Mouse (Mus musculus) E14TG2a.4 (cell line): ENCODE measurements at regions not wholly inside any gene's neighbourhood (a gene's known extent, or its start where the extent isn't known, plus 50 kb on each side); places are given as distances from the start of the nearest gene placed in this dataset.

Source experiments
- H3K27me3 ChIP-seq: 2 replicates; pipeline ENCODE4 v1.6.1; 2014; ENCODE audit warnings: low read length, control low read depth; ENCODE audit not compliant: insufficient read depth
- H3K36me3 ChIP-seq: 2 replicates; pipeline ENCODE4 v1.6.1; 2014; ENCODE audit warnings: low read length, control low read depth; ENCODE audit not compliant: insufficient read depth
- H3K4me1 ChIP-seq: replicated peaks from 2 replicates; pipeline ENCODE4 v1.6.1; 2014; ENCODE audit warnings: low read depth, low read length, control low read depth
- H3K4me3 ChIP-seq: replicated peaks from 2 replicates; pipeline ENCODE4 v1.5.1; 2014; ENCODE audit warnings: mild to moderate bottlenecking, low read length
- H3K9me3 ChIP-seq: 2 replicates; pipeline ENCODE4 v1.6.1; 2014; ENCODE audit warnings: low read length, control low read depth
- CTCF ChIP-seq: conservative IDR thresholded peaks from 2 replicates; pipeline ENCODE4 v1.5.1; 2014; ENCODE audit warnings: low read length
- NANOG ChIP-seq: IDR thresholded peaks from 2 replicates; pipeline ENCODE4 v1.6.1; 2014; ENCODE audit warnings: borderline replicate concordance, low read length, mixed read lengths
- POU5F1 ChIP-seq: IDR thresholded peaks from 2 replicates; pipeline ENCODE4 v1.6.1; 2014; ENCODE audit warnings: low read length, borderline replicate concordance

DNA sequence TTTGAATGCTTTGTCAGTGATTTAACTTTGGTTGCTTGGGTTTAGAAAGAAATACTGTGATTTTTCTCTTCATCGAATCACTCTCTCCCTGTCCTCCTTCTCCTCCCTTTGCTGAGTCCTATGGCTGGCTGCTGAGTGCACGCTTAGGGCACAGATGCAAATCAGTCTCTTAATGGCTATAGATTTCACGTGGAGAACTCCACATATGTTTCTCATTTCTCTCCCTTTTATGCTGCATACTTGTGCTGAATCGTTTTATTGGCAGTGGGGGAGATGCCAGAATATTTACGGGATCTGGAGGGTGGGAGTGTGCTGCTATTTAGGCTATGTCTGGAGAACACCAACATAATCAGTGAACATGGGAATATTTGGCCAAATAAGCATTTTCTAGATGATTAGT, 118.8 kb upstream of the Rnd3 start:
- no peaks in the 10 kb centered on the region for H3K4me1 ChIP-seq
- H3K4me3 ChIP-seq = no peak overlapping the region
- no peaks in the 10 kb centered on the region for H3K9me3 ChIP-seq
- TF ChIP-seq CTCF (no peak), NANOG (no peak), POU5F1 (no peak)
- H3K27me3 ChIP-seq = no peaks in the 10 kb centered on the region
- no peaks in the 10 kb centered on the region for H3K36me3 ChIP-seq

DNA sequence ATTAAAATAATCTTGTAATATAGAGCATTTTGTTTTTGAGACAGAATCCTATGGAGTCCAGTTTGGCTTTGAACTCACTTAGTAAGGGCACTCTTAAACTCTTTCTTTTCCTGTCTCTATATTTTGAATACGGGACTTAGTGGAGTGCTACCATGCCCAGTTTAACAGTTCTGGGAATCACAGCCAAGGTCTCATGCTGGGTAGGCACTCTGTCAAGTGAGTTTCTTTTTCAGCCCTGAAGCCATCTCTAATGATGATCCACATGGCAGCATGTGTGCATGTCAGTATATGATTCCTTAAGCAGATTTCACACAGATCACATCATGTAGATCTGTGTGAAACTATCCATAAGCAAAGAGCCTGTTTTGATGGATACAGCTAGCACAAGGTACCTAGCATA, 113.6 kb upstream of the Rnd3 start:
- Histone ChIP-seq H3K36me3 (no peaks in the 10 kb centered on the region), H3K9me3 (no peaks in the 10 kb centered on the region), H3K4me1 (no peaks in the 10 kb centered on the region), H3K4me3 (no peak overlapping the region), H3K27me3 (no peaks in the 10 kb centered on the region)
- TF ChIP-seq NANOG (no peak), POU5F1 (no peak), CTCF (no peak)

DNA sequence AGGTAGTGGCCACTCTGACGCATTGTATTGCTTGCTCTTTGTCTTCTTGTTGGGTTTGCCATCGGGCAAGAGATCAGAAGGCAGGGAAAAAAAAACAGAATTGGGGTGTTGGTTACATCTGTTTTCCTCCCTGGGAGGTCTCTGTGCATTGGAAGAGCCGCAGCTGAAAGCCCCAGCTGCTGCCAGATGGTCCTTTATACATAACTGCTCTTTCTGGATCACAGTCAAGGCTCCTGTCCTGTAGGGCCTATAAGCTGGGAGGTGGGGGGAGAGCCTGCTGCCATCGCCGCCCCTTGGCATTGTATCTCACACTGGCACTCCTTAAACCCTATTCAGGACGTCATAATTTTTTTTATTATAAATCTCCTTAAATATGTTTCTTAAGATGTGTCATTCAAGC, 101.9 kb upstream of the Rnd3 start:
- Histone ChIP-seq H3K4me1 (0 out of 2 replicates have a peak, but pooled peaks cover 4% of the 10 kb centered on the region), H3K27me3 (no peaks in the 10 kb centered on the region), H3K9me3 (no peaks in the 10 kb centered on the region), H3K36me3 (no peaks in the 10 kb centered on the region), H3K4me3 (no peak overlapping the region)
- TF ChIP-seq NANOG (no peak), CTCF (no peak), POU5F1 (no peak)

DNA sequence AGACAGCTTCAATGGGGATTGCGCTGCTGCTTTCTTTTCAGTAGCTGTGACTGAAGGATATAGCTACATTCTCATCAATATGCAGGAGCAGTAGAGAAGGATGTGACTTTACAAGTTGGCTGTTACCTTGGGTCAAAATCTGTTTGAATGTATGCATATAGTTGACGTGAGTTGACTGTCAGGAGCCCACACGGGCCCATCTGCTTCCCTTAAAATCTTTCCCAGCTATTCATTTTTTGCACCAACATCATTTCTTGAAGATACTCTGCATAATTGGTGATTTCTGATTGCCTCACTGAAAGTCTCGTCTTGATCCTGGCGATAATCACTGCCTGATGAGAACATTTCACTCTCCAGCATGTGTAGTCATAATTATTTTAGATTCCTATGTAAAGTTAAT, 92.7 kb upstream of the Rnd3 start:
- no peaks in the 10 kb centered on the region for H3K27me3 ChIP-seq
- H3K4me3 ChIP-seq = no peak overlapping the region
- no peaks in the 10 kb centered on the region for H3K36me3 ChIP-seq
- H3K9me3 ChIP-seq = no peaks in the 10 kb centered on the region
- H3K4me1 ChIP-seq = no peaks in the 10 kb centered on the region
- TF ChIP-seq NANOG (no peak), CTCF (no peak), POU5F1 (no peak)

DNA sequence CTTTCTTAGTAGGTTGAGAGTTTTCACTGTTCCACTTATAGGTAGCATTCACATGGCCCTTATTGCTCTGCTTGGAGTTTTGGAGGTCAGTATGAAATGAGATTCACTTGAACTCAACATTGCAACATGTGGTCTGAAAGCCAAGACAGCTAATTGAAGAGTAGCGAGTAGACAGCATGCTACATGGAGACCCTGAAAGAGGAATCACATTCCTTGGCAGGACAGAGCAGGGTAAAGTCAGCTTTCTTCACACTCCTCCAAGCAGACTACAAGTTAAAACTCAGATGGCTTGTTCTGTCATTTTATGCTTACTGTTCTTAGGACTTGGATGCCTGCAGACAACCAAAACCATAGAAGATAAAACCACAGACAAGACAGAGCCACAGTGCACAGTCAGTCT, 91.1 kb upstream of the Rnd3 start:
- Histone ChIP-seq H3K9me3 (no peaks in the 10 kb centered on the region), H3K4me3 (no peak overlapping the region), H3K27me3 (no peaks in the 10 kb centered on the region), H3K36me3 (no peaks in the 10 kb centered on the region), H3K4me1 (no peaks in the 10 kb centered on the region)
- TF ChIP-seq POU5F1 = no peak
- no peak for TF ChIP-seq CTCF
- no peak for TF ChIP-seq NANOG

DNA sequence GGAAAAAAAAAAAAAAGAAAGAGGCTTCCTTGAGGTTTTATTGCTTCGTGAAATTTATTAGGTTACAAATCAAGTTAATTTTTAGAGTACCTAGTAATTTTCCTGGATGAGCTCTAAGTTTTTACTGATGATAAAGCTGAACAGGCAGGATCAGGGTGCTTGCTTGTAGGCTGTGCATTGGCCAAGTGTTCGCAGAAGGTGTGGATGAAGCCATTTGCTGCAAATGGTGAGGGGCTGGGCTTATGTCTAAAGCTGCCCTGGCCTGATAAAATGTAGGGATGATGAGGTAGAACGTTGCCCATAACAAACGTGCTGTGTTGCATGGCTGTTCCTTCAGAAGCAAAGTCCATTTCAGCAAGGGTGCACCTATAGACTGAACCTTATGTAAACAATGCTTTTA, 90.1 kb upstream of the Rnd3 start:
- Histone ChIP-seq H3K4me3 (no peak overlapping the region), H3K4me1 (no peaks in the 10 kb centered on the region), H3K27me3 (no peaks in the 10 kb centered on the region), H3K36me3 (no peaks in the 10 kb centered on the region), H3K9me3 (no peaks in the 10 kb centered on the region)
- TF ChIP-seq POU5F1 = no peak
- no peak for TF ChIP-seq NANOG
- TF ChIP-seq CTCF = no peak

DNA sequence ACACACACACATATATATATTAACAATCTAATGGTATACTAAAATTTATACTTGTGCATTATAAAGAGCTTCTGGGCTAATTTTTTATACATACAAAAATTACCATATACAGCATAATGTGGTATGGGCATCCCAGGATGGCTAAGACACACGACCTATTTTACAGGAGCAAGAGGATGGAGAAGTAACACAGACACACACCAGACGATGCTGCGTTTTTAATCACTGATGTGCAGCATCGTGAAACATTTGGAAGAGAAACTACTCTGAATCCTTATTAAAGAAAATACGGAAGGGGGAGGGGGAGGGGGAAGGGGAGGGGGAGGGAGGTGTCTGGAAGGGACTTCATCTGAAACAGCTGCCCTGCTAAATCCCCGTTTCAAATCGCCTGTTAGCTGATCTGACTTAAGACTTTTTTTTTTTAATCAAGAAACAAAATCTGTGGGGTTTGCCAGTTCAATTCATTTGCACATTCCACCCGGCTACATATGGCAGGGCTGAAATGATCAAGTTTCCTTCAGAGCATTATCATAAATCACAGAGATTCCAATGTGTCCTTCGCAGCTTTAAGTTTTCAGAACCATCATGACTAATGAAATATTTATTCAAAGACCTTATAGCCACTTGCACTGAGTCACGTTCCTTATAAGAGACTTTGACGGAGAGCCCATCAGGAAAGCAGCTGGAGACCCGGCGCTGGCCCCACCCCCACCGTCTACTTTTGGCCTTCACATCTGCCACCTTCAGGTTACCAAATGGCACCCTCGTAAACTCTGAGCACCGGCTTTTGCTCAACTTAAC, 89.4 kb upstream of the Rnd3 start:
- Histone ChIP-seq H3K27me3 (no peaks in the 10 kb centered on the region), H3K4me3 (no peak overlapping the region), H3K9me3 (no peaks in the 10 kb centered on the region), H3K4me1 (no peaks in the 10 kb centered on the region), H3K36me3 (no peaks in the 10 kb centered on the region)
- TF ChIP-seq CTCF (no peak), POU5F1 (no peak), NANOG (no peak)

DNA sequence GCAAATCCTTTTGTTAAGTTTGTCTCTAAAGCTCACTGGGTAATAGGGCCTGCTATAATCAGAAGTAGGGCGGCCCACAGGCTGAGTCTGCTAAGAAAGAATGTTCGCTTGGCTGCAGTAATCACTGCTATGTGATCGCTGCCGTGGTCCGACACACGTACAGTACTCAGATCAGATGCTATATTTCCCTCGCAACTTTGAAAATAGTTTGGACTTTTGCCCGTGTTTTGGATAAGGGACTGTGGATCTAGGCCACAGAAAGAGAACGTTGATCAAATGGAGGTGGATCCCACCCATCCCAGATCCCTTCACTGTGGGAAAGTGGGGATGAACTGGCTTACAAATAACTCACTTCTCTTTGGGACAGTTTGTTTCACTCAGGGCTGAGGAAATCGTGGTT, 88.5 kb upstream of the Rnd3 start:
- H3K27me3 ChIP-seq = no peaks in the 10 kb centered on the region
- H3K36me3 ChIP-seq = no peaks in the 10 kb centered on the region
- H3K9me3 ChIP-seq = no peaks in the 10 kb centered on the region
- no peaks in the 10 kb centered on the region for H3K4me1 ChIP-seq
- no peak for TF ChIP-seq NANOG
- TF ChIP-seq CTCF = no peak
- no peak overlapping the region for H3K4me3 ChIP-seq

DNA sequence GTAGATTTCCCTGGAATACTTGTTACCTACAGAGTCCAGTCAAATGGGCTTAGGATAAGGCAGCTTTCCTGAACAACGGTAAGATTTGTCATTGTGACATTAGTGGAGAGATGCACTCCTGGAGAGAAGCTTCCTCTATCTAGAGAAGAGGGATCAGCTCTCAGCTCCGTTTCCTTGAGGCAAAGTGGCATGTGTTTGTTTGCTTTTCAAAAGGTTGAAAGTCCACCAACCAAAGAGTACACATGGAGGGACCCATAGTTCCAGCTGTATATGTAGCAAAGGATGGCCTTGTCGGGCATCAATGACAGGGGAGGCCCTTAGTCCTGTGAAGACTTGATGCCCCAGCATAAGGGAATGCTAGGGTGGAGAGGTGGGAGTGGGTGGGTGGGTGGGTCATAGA, 87.9 kb upstream of the Rnd3 start:
- H3K4me3 ChIP-seq = no peak overlapping the region
- H3K4me1 ChIP-seq = no peaks in the 10 kb centered on the region
- TF ChIP-seq POU5F1 (no peak), CTCF (no peak), NANOG (no peak)
- no peaks in the 10 kb centered on the region for H3K36me3 ChIP-seq
- H3K27me3 ChIP-seq = no peaks in the 10 kb centered on the region
- no peaks in the 10 kb centered on the region for H3K9me3 ChIP-seq
